23 mouse cellular contexts compared by ENCODE assay signal in the genomic region with DNA sequence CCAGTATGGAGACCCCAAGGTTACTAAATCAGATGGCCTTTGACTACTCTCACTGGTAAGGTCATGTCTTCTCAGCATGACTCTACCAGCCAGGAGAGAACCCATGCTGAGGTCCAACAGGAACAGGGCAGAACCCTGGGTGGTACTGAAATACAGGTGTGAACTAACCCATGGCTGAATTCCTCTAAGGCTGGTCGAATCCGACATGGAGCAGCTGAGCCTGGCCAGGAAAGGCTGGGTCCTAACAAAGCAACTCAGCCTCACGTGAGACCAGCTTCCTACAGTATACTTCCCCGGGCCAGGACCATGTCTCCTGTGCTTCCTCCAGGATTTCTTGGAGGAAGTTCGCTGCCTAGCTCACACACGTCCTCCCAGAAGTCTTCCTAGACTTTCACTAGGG. TPM values are rescaled to one million over a fixed set of nuclear protein-coding genes. Genes with fewer than 3 reads are reported as not detected.
"Had no signal": no experiment of that assay in that cellular context is flagged by ENCODE, and none has a peak within 500 bp of the region (broad histone marks: within the 10 kb centered on the region; RNA-seq: fewer than 3 reads in every experiment).

No protein-coding gene starts in this region.

- ATAC-seq: intestine, postnatal 0 days; liver, embryonic 12.5 days had no signal

- H3K4me1 ChIP-seq: liver, embryonic 12.5 days; liver, embryonic 15.5 days had no signal

- H3K27ac ChIP-seq: kidney, postnatal 0 days; layer of hippocampus, adult 2 months; limb, embryonic 10.5 days; limb, embryonic 13.5 days; liver, embryonic 12.5 days; liver, embryonic 15.5 days; lung, embryonic 15.5 days had no signal

- H3K36me3 ChIP-seq: limb, embryonic 10.5 days; limb, embryonic 13.5 days; liver, embryonic 12.5 days; liver, embryonic 15.5 days; lung, embryonic 15.5 days had no signal

- DNase-seq: kidney, adult 2 months; kidney, postnatal 25 days; layer of hippocampus, adult 9-11 months; liver; lung, adult 18-20 months; lung, postnatal 10 days; lung, postnatal 36 days; right cerebral cortex, postnatal 25 days; spleen, adult 18-20 months; thymus, adult 18-20 months; thymus, postnatal 14 days; thymus, postnatal 4 days had no signal

- H3K4me2 ChIP-seq: limb, embryonic 13.5 days; liver, embryonic 12.5 days; liver, embryonic 15.5 days; lung, embryonic 15.5 days had no signal

- H3K4me3 ChIP-seq: layer of hippocampus, adult 2 months; limb, embryonic 10.5 days; limb, embryonic 13.5 days; liver, embryonic 12.5 days; liver, embryonic 15.5 days; lung, embryonic 15.5 days; megakaryocyte, embryonic 14.5 days; myocyte had no signal

- H3K9me3 ChIP-seq: limb, embryonic 10.5 days; limb, embryonic 13.5 days; liver, embryonic 12.5 days; liver, embryonic 15.5 days; lung, embryonic 15.5 days; megakaryocyte, embryonic 14.5 days; midbrain, embryonic 10.5 days had no signal

- H3K9ac ChIP-seq: limb, embryonic 13.5 days; liver, embryonic 12.5 days; liver, embryonic 15.5 days; lung, embryonic 15.5 days had no signal

RNA-seq across cellular contexts. Expression of gene Chrna4, which starts 6.8 kb away (rescaled TPM):
- polyA plus RNA-seq: myocyte had no signal
